Mouse (Mus musculus): ENCODE measurements at regions not wholly inside any gene's neighbourhood (a gene's known extent, or its start where the extent isn't known, plus 50 kb on each side); places are given as distances from the start of the nearest gene placed in this dataset.

DNA sequence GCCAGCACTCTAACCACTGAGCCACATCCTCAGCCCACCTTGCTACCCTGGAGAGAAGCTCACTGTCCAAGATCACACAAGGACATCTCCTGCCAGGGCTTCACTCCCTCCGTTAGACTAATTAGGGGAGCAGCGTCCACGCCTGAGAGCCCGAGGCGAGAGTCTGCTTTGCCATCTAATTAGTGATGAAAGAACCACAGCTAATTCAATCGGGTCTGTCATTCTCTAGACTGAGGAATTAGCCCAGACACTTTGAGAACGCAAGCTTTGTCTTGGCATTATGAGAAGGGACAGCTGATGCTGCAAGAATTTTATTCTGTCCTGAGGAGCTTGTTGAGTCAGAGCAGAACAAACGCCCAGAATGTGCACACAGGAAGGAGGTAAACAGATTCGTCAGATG is 200.5 kb upstream of the Zc3h12c start:
- Histone ChIP-seq H3K9ac (ENCODE audit: low read depth, low read length) (no peak overlapping the region), H3K27me3 (ENCODE audit: control insufficient read depth, insufficient read depth, low read length) (no peaks in the 10 kb centered on the region), H3K36me3 (ENCODE audit: control insufficient read depth, insufficient read depth, low read length) (no peaks in the 10 kb centered on the region), H3K4me1 (ENCODE audit: control insufficient read depth, insufficient read depth, low read length) (no peaks in the 10 kb centered on the region), H3K4me3 (ENCODE audit: low read depth, low read length) (no peak overlapping the region), H3K4me2 (no peak overlapping the region), H3K9me3 (replicated peaks; ENCODE audit: control insufficient read depth, low read length) (no peaks in the 10 kb centered on the region), H3K27ac (ENCODE audit: low read depth, low read length) (no peak overlapping the region)
- WGBS (ENCODE audit: insufficient replicate concordance) = 58% methylated on average over 9 of the region's 9 CpGs
- no peak for ATAC-seq (replicated peaks; ENCODE audit: insufficient number of reproducible peaks, low FRiP score, low TSS enrichment)

GRCm38 (mm10) chr9:52368080-52368479 is 199.7 kb upstream of the Zc3h12c start:
- no peak overlapping the region for H3K27ac ChIP-seq (ENCODE audit: low read depth, low read length)
- ATAC-seq (replicated peaks; ENCODE audit: insufficient number of reproducible peaks, low FRiP score, low TSS enrichment) = no peak

GRCm38 (mm10) chr9:52366046-52366445 is 197.7 kb upstream of the Zc3h12c start:
- Histone ChIP-seq H3K27ac (ENCODE audit: low read depth, low read length) (no peak overlapping the region), H3K9ac (ENCODE audit: low read depth, low read length) (no peak overlapping the region), H3K9me3 (replicated peaks; ENCODE audit: control insufficient read depth, low read length) (no peaks in the 10 kb centered on the region), H3K27me3 (ENCODE audit: control insufficient read depth, insufficient read depth, low read length) (no peaks in the 10 kb centered on the region), H3K36me3 (ENCODE audit: control insufficient read depth, insufficient read depth, low read length) (no peaks in the 10 kb centered on the region), H3K4me2 (no peak overlapping the region), H3K4me1 (ENCODE audit: control insufficient read depth, insufficient read depth, low read length) (no peaks in the 10 kb centered on the region), H3K4me3 (ENCODE audit: low read depth, low read length) (no peak overlapping the region)
- no peak for ATAC-seq (replicated peaks; ENCODE audit: insufficient number of reproducible peaks, low FRiP score, low TSS enrichment)
- 62% methylated on average over 9 of the region's 9 CpGs for WGBS (ENCODE audit: insufficient replicate concordance)

More at GRCm38 (mm10) chr9:52368080-52368479, 199.7 kb upstream of the Zc3h12c start:
- Histone ChIP-seq H3K9me3 (replicated peaks; ENCODE audit: control insufficient read depth, low read length) (no peaks in the 10 kb centered on the region), H3K27me3 (ENCODE audit: control insufficient read depth, insufficient read depth, low read length) (no peaks in the 10 kb centered on the region), H3K4me1 (ENCODE audit: control insufficient read depth, insufficient read depth, low read length) (no peaks in the 10 kb centered on the region), H3K4me2 (no peak overlapping the region), H3K4me3 (ENCODE audit: low read depth, low read length) (no peak overlapping the region), H3K36me3 (ENCODE audit: control insufficient read depth, insufficient read depth, low read length) (no peaks in the 10 kb centered on the region), H3K9ac (ENCODE audit: low read depth, low read length) (no peak overlapping the region)
- 65% methylated on average over 3 of the region's 3 CpGs for WGBS (ENCODE audit: insufficient replicate concordance)

DNA sequence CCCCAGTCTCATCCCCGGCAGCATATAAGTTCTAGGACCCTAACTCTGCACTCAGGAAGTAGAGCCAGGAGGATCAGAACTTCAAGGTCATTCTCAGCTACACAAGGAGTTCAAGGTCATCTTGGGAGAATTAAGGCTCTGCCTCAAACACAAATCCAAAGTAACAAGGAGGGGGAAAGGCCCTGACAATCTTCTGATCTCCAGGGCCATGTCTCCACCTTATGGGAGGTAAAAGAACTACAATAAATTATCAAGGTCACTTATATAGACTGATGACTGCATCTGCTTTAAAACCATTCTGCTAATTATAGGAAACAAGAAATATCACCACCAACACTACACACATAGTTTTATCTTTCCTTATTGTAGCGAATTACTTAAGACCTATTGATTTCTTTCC is 193.2 kb upstream of the Zc3h12c start:
- H3K9me3 ChIP-seq (replicated peaks; ENCODE audit: control insufficient read depth, low read length) = no peaks in the 10 kb centered on the region
- 73% methylated on average over 2 of the region's 2 CpGs for WGBS (ENCODE audit: insufficient replicate concordance)
- H3K36me3 ChIP-seq (ENCODE audit: control insufficient read depth, insufficient read depth, low read length) = no peaks in the 10 kb centered on the region
- ATAC-seq (replicated peaks; ENCODE audit: insufficient number of reproducible peaks, low FRiP score, low TSS enrichment) = no peak
- no peak overlapping the region for H3K9ac ChIP-seq (ENCODE audit: low read depth, low read length)
- no peaks in the 10 kb centered on the region for H3K4me1 ChIP-seq (ENCODE audit: control insufficient read depth, insufficient read depth, low read length)
- H3K27ac ChIP-seq (ENCODE audit: low read depth, low read length) = no peak overlapping the region
- no peaks in the 10 kb centered on the region for H3K27me3 ChIP-seq (ENCODE audit: control insufficient read depth, insufficient read depth, low read length)
- no peak overlapping the region for H3K4me3 ChIP-seq (ENCODE audit: low read depth, low read length)
- no peak overlapping the region for H3K4me2 ChIP-seq

DNA sequence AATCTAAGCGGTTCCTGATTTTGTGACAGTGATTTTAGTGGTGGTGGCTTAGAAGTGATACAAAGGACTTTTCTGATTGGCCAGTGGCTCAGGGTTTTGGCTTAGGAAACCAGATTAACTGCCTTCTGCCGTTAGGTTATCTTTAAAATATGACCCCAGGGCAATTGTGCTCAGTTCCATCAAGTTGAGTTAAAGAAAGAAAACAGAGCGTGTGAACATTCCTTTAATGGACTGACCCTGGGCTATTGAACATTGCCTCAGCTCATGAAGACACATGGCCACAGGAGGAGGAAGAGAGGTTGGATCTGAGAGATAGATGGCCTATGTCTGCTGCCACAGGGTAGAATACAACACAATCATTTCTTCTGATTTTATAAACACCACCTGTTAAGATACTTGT is 191.0 kb upstream of the Zc3h12c start:
- ATAC-seq (replicated peaks; ENCODE audit: insufficient number of reproducible peaks, low FRiP score, low TSS enrichment) = no peak
- Histone ChIP-seq H3K27ac (ENCODE audit: low read depth, low read length) (no peak overlapping the region), H3K27me3 (ENCODE audit: control insufficient read depth, insufficient read depth, low read length) (no peaks in the 10 kb centered on the region), H3K9me3 (replicated peaks; ENCODE audit: control insufficient read depth, low read length) (no peaks in the 10 kb centered on the region), H3K4me2 (no peak overlapping the region), H3K4me3 (ENCODE audit: low read depth, low read length) (no peak overlapping the region), H3K9ac (ENCODE audit: low read depth, low read length) (no peak overlapping the region), H3K4me1 (ENCODE audit: control insufficient read depth, insufficient read depth, low read length) (no peaks in the 10 kb centered on the region), H3K36me3 (ENCODE audit: control insufficient read depth, insufficient read depth, low read length) (no peaks in the 10 kb centered on the region)
- 54% methylated on average over 3 of the region's 3 CpGs for WGBS (ENCODE audit: insufficient replicate concordance)

DNA sequence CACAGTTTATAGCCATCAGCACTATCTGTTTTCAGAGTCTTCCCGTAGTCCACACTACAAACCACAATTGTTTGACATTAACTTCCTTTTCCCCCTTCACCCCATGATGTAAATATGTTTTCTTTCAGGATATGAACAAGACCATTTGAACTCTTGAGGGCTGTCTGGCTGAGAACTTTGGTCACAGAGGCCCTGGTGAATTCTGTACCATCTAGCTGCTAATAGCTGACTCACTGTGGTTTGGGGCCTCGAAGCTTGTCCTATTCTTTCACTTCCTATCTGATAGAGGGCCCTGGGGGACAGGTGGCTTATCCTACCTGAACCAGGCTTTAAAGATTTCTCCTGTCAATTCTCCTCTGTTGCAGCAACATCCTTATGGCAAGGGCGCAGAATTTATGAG is 188.2 kb upstream of the Zc3h12c start:
- Histone ChIP-seq H3K4me2 (no peak overlapping the region), H3K27me3 (ENCODE audit: control insufficient read depth, insufficient read depth, low read length) (no peaks in the 10 kb centered on the region), H3K4me3 (ENCODE audit: low read depth, low read length) (no peak overlapping the region), H3K9me3 (replicated peaks; ENCODE audit: control insufficient read depth, low read length) (no peaks in the 10 kb centered on the region), H3K9ac (ENCODE audit: low read depth, low read length) (no peak overlapping the region), H3K27ac (ENCODE audit: low read depth, low read length) (no peak overlapping the region), H3K36me3 (ENCODE audit: control insufficient read depth, insufficient read depth, low read length) (no peaks in the 10 kb centered on the region), H3K4me1 (ENCODE audit: control insufficient read depth, insufficient read depth, low read length) (no peaks in the 10 kb centered on the region)
- ATAC-seq (replicated peaks; ENCODE audit: insufficient number of reproducible peaks, low FRiP score, low TSS enrichment) = no peak
- WGBS (ENCODE audit: insufficient replicate concordance) = 74% methylated on average over 3 of the region's 3 CpGs

DNA sequence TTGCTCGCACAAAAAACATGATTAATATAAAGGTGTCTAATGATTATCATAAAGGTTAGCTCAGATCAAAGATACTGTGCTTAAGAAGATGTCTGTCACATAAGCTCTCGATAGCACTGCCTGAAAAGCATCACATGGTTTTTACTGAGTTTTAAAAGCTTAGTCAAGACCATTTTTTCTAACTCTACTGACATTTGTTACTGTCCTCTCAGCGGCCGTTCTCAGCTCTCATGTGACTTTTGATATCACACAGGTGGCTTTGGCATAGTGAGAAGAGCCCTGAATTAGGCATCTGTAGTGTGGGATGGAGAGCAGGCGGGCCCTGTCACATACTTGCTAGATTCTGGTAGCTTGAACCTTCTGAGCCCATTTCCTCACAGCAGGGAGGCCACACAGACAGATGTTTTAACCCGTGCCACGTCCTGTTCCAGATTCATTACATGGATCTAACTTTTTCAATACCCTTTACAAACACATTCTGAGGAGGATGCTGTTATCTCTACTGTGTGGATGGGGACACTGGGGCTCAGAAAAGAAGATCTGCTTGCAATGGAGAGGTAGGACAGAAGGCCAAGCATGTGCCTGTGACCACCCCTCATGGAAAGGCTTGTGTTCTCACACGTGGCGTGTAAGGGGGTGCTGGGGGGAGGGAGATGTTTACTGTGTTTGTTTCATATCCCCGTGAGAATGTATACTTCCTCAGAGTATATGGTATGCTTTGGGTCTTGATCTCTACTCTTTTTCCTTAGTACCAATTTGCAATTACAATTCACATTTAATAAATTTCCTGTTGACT is 187.0 kb upstream of the Zc3h12c start:
- Histone ChIP-seq H3K9me3 (replicated peaks; ENCODE audit: control insufficient read depth, low read length) (no peaks in the 10 kb centered on the region), H3K4me2 (no peak overlapping the region), H3K36me3 (ENCODE audit: control insufficient read depth, insufficient read depth, low read length) (no peaks in the 10 kb centered on the region), H3K27ac (ENCODE audit: low read depth, low read length) (no peak overlapping the region), H3K4me1 (ENCODE audit: control insufficient read depth, insufficient read depth, low read length) (no peaks in the 10 kb centered on the region), H3K9ac (ENCODE audit: low read depth, low read length) (no peak overlapping the region), H3K27me3 (ENCODE audit: control insufficient read depth, insufficient read depth, low read length) (no peaks in the 10 kb centered on the region), H3K4me3 (ENCODE audit: low read depth, low read length) (no peak overlapping the region)
- ATAC-seq (replicated peaks; ENCODE audit: insufficient number of reproducible peaks, low FRiP score, low TSS enrichment) = no peak
- WGBS (ENCODE audit: insufficient replicate concordance) = 63% methylated on average over 10 of the region's 10 CpGs

DNA sequence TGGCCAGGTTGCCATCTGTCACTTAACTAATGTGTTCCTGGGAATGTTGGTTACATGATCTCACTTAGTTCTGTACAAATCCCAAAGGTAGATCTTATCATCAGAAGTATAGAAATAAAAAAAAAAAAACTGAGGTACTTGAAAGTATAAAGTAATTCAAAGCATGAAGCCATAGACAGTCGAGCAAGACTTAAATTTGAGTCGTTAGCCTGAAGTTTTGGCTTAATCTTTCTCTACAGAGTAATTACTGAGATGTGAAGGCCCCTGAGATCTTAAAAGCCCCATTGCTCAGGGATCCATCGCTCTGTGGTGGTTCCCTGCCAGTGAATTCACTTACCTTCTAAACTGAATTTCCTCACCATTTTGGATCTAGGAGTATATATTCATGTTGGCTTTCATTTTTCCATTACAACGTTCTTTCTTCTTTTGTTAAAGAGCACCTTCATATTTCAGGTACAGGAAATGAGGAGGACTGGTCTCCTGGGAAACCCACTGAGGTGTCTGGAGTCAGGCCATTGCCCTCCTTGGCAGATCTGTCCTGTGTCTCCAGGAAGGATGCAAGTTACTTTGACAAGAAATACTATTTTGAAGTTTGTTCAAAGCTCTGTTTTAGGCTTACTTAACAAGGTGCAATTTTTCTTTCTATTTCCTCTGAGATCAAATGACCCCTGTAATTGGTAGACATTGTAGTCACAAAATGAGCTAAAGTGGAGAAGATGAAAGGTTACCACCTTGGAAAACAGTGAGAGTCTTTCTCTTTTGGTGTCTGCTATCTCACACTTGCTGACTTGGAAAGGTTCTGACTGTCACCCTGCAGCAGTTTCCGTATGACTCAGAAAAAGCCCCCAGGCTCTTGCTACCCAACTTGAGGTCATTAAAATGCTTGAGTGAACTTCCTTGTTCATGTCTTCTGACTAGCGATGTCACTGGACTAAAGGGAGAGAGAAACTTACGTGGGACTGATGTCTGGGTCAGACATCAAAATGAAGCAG is 180.5 kb upstream of the Zc3h12c start:
- no peak overlapping the region for H3K4me2 ChIP-seq
- H3K4me3 ChIP-seq (ENCODE audit: low read depth, low read length) = no peak overlapping the region
- H3K9me3 ChIP-seq (replicated peaks; ENCODE audit: control insufficient read depth, low read length) = no peaks in the 10 kb centered on the region
- H3K4me1 ChIP-seq (ENCODE audit: control insufficient read depth, insufficient read depth, low read length) = no peaks in the 10 kb centered on the region
- 73% methylated on average over 7 of the region's 7 CpGs for WGBS (ENCODE audit: insufficient replicate concordance)
- no peak overlapping the region for H3K27ac ChIP-seq (ENCODE audit: low read depth, low read length)
- ATAC-seq (replicated peaks; ENCODE audit: insufficient number of reproducible peaks, low FRiP score, low TSS enrichment) = no peak
- H3K36me3 ChIP-seq (ENCODE audit: control insufficient read depth, insufficient read depth, low read length) = no peaks in the 10 kb centered on the region
- H3K9ac ChIP-seq (ENCODE audit: low read depth, low read length) = no peak overlapping the region
- no peaks in the 10 kb centered on the region for H3K27me3 ChIP-seq (ENCODE audit: control insufficient read depth, insufficient read depth, low read length)

Measured in heart, embryonic 11.5 days (tissue).